Mouse (Mus musculus): ENCODE data around the gene Nanog. TPM values are rescaled to one million over a fixed set of nuclear protein-coding genes. Genes with fewer than 3 reads are reported as not detected.

Nanog gene
- polyA plus RNA-seq, 1 experiment from 2014 or later: 0.22 TPM

DNA sequence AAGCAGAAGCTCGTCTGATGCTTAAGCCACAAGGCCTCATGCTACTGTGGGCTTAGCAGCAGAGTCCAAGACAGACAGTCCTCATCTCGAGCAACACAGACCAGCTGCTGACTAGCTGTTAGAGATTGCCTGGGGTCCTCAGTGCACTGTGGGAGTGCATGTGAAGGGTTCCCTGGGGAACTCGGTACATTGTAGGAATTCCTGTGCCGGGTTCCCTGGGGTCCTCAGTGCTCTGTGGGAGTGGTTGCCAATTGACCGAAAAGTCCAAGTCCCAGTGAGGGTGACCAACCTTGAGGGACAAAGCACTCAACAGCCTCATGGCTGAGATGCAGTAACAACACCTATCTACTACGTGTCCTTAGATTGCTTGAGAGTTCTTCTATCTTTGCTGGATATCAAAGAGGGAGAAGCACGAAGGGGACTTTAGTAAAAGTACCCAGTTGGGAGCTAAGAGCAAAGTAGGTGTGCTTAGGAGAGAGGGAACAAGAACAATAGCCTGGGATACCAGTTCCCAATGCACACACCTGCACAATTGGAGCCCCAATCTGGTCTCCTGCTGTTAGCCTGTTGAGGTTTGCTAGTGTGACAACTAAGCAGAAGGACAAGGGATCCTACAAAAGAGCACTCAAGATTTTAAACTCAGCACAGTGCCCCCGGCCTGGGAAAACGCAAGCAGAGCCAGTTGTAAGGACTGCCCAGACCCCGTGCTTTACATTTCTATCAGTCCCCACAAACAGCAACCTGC, 37.4 kb downstream of the Nanog start:
- WGBS: 26% methylated on average over 10 of the region's 10 CpGs
- ATAC-seq (ENCODE audit: low FRiP score): no peak
- Histone ChIP-seq H3K4me2 (no peak overlapping the region), H3K9me3 (no peaks in the 10 kb centered on the region), H3K4me1 (peaks cover 17% of the 10 kb centered on the region), H3K27me3 (peaks cover 37% of the 10 kb centered on the region), H3K9ac (no peak overlapping the region), H3K27ac (no peak overlapping the region), H3K36me3 (replicated peaks) (no peaks in the 10 kb centered on the region), H3K4me3 (replicated peaks) (no peak overlapping the region)

DNA sequence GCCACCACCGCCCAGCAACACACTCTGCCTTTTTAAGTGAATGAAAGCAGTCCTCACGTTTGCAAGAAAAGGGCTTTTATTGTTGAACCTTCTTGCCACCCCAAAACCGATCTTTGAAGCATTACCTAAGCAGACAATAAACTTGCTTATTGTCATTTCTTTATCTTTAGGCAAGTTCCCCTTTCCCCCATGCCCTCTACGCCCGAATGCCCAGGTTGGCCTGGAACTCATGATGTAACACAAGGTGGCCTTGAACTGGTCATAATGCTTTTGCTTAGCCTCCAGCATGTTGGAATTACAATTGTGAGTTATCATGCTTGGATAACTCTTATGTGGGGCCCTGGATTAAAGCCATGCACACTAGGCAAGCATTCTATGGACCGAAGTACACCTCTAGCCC, 43.3 kb downstream of the Nanog start:
- H3K36me3 ChIP-seq (replicated peaks): no peaks in the 10 kb centered on the region
- no peaks in the 10 kb centered on the region for H3K27me3 ChIP-seq
- H3K4me2 ChIP-seq: no peak overlapping the region
- no peaks in the 10 kb centered on the region for H3K4me1 ChIP-seq
- ATAC-seq (ENCODE audit: low FRiP score): no peak
- H3K9ac ChIP-seq: no peak overlapping the region
- H3K9me3 ChIP-seq: no peaks in the 10 kb centered on the region
- no peak overlapping the region for H3K4me3 ChIP-seq (replicated peaks)
- no peak overlapping the region for H3K27ac ChIP-seq
- 81% methylated on average over 6 of the region's 6 CpGs for WGBS

DNA sequence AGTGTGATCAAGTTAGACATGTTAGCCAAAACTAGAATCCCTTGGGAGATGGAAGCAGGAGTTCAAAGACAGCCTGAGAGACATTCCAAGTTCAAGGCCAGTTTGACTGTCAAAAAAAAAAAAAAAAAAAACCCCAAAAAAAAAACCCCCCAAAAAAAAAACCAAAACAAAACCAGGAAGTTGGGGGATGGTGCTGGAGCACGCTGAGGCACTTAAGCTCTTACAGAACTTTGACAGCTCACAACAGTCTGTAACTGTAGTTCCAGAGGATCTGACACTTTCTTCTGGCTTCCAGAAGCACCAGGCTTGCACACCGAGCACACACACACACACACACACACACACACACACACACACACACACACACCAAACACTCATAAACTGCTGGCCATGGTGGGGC, 48.6 kb downstream of the Nanog start:
- 63% methylated on average over 2 of the region's 2 CpGs for WGBS
- ATAC-seq (ENCODE audit: low FRiP score): no peak
- H3K4me1 ChIP-seq: no peaks in the 10 kb centered on the region
- H3K27ac ChIP-seq: no peak overlapping the region
- H3K36me3 ChIP-seq (replicated peaks): no peaks in the 10 kb centered on the region
- no peak overlapping the region for H3K4me3 ChIP-seq (replicated peaks)
- no peaks in the 10 kb centered on the region for H3K27me3 ChIP-seq
- no peak overlapping the region for H3K4me2 ChIP-seq
- no peak overlapping the region for H3K9ac ChIP-seq
- no peaks in the 10 kb centered on the region for H3K9me3 ChIP-seq

DNA sequence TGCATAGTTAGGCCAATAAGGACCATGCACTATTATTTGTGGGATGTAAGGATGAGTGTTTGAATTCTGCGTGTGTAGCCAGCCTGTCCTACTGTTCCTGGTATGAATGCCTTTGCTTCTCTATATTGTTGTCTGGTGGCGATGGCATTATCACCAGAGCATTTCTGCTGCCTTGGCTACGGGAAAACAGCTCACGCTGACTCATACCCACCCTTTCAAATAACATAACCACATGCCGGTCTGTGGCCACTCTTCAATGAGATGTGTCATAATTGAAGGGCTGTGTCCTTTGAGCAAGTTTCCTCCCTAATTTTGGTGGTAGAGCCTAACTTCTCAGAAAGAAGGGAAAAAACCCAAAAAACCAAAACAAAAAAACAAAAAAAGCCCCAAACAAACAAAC, 51.4 kb downstream of the Nanog start:
- no peak overlapping the region for H3K4me2 ChIP-seq
- H3K27ac ChIP-seq: no peak overlapping the region
- H3K4me1 ChIP-seq: no peaks in the 10 kb centered on the region
- H3K9ac ChIP-seq: no peak overlapping the region
- H3K9me3 ChIP-seq: no peaks in the 10 kb centered on the region
- WGBS: 71% methylated on average over 5 of the region's 5 CpGs
- no peaks in the 10 kb centered on the region for H3K36me3 ChIP-seq (replicated peaks)
- H3K27me3 ChIP-seq: peaks cover 14% of the 10 kb centered on the region; the same call in 1 of the 2 replicates
- H3K4me3 ChIP-seq (replicated peaks): no peak overlapping the region
- ATAC-seq (ENCODE audit: low FRiP score): no peak

DNA sequence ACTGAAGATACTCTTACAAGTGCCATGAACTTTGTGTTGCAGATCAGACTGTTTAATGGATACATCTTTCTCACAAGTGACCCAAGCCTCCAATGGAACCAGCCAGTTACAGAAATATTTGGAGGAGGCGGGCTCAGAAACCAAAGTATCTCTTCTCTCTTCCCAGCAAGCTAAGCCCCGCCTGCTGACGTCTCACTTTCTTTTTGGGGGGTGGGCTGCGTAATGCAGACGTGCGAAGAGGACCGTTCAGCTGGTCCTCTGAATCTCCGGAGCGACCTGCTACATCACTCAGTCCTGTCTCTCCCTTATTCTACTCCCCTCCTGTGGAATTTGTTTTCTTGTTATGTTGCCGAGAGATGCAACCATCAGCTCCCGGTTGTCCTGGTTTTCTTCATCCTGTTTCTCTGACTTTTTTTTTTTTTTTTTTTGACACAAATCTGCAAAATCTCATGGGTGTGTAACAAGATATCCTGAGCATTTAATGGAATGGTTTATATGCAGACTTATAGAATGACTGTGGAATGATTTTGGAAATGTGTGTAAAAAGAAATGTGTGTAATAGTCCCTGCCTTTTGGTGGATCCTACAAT, 53.8 kb downstream of the Nanog start:
- 1% methylated on average over 11 of the region's 11 CpGs for WGBS
- Histone ChIP-seq H3K27me3 (peaks cover 15% of the 10 kb centered on the region; the same call in 1 of the 2 replicates), H3K9me3 (no peaks in the 10 kb centered on the region), H3K4me2 (peak overlapping the region; percentile 51), H3K36me3 (replicated peaks) (no peaks in the 10 kb centered on the region), H3K4me3 (replicated peaks) (peak overlapping the region; percentile 36), H3K4me1 (peaks cover 20% of the 10 kb centered on the region), H3K9ac (0 out of 2 replicates have a peak overlapping the region, but pooled peaks have one; percentile 40), H3K27ac (no peak overlapping the region)
- peak; percentile 66 for ATAC-seq (ENCODE audit: low FRiP score)

DNA sequence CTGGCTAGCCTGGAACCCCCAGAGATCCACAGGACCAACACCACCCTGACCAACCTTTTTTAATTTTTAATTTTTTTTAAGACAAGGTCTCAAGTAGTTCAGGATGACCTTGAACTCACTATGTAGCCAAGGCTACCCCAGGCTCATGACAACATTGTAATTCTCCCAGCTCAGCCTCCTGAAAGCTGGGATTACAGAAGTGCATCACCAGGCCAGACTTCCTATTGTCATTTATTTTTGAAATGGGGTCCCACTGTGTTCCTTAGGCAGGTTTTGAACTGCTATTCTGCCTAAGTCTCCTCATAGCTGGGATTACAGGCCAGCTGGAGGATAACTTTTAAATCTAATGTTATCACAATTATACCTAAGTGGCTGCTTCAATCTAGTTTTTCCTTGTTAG, 54.6 kb downstream of the Nanog start:
- Histone ChIP-seq H3K9ac (no peak overlapping the region), H3K27ac (no peak overlapping the region), H3K4me3 (replicated peaks) (no peak overlapping the region), H3K9me3 (no peaks in the 10 kb centered on the region), H3K4me1 (peaks cover 21% of the 10 kb centered on the region), H3K27me3 (peaks cover 15% of the 10 kb centered on the region; the same call in 1 of the 2 replicates), H3K36me3 (replicated peaks) (no peaks in the 10 kb centered on the region), H3K4me2 (no peak overlapping the region)
- no peak for ATAC-seq (ENCODE audit: low FRiP score)

DNA sequence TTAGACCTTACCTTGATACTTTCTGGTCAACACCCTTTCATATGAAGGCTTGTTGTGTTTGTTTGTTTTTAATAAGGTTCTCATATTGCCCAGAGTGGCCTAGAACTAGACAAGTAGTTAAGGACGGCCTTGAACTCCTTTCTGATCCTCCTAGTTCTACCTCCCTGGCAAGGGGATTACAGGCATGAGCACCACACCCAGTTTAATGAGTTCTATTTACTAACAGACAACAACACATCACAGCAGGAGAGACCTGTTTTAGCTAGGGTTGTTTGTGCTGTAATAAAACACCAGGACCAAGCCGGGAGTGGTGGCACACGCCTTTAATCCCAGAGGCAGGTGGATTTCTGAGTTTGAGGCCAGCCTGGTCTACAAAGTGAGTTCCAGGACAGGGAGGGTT, 55.2 kb downstream of the Nanog start:
- Histone ChIP-seq H3K9ac (no peak overlapping the region), H3K4me2 (no peak overlapping the region), H3K9me3 (no peaks in the 10 kb centered on the region), H3K4me1 (peaks cover 21% of the 10 kb centered on the region), H3K36me3 (replicated peaks) (no peaks in the 10 kb centered on the region), H3K4me3 (replicated peaks) (no peak overlapping the region), H3K27ac (no peak overlapping the region), H3K27me3 (peaks cover 15% of the 10 kb centered on the region; the same call in 1 of the 2 replicates)
- WGBS: 75% methylated on average over 3 of the region's 3 CpGs
- ATAC-seq (ENCODE audit: low FRiP score): no peak

DNA sequence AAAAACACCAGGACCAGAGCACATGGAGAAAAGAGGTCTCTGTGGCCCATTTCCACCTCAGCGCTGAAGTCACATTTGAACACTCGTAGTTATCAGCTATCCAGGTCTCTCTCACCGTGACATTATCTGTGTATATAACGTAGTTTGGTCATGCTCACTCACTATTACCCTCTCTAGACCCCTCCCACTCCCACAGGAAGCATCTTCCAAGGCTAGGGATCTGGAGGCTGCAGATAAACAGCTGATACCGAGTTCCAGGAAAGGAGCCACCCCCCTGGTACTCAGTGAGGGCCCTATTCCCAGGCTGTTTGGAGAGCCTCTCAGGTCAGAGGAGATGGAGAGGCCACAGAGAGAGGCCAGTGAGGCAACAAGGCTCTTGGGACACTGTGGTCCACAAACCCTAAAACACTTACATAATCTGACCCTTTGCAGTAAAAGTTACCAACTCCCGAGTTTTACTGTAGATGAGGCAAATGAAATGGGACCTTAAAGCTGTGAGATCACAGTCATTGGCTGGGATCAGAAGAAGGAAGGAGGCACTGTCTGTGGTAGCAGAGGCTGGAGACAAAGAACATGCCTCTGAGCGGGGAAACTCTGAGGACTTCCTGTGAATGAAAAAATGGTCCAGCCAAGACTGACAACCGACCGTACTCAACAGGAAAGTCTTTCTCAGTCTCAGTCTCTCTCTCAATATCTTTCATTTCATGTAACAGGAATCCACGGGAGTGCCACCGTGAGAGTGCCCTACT, 55.8 kb downstream of the Nanog start:
- no peak overlapping the region for H3K27ac ChIP-seq

DNA sequence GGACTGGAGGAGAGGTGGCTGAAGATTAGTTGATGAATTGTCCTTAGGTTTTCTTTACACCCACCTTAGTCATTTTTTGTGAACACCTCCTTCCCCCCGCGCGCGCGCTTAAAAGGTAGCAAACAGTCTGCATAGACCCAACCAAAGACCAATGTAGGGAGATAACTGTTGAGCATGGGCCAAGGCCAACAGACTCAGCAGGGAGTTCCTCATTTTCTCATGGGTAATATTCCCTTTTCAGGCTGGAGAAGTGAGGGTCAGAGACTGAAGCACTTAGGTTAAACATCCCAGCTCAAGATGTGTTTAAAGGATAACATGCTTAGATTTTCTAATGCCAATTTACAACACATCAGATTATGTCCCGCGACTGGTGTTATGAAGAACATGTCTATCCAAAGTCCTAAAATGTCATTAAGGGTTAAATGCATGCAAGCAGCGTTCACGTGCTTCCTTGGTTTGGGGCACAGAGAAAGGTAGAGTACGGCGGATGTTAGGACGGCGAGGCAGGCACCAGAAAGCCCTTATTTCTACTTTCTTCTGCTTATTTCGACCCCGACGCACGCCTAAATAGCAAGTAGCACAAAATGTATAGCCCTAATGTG, 56.7 kb downstream of the Nanog start:
- 0 out of 2 replicates have a peak, but pooled peaks have one; percentile 3 for ATAC-seq (ENCODE audit: low FRiP score)
- Histone ChIP-seq H3K27me3 (peaks cover 15% of the 10 kb centered on the region; the same call in 1 of the 2 replicates), H3K27ac (peak overlapping the region; percentile 84), H3K4me3 (replicated peaks) (peak overlapping the region; percentile 52), H3K4me1 (peaks cover 21% of the 10 kb centered on the region), H3K36me3 (replicated peaks) (no peaks in the 10 kb centered on the region), H3K9me3 (no peaks in the 10 kb centered on the region), H3K9ac (peak overlapping the region; percentile 59), H3K4me2 (peak overlapping the region; percentile 88)
- WGBS: 33% methylated on average over 17 of the region's 17 CpGs

More for the DNA sequence above, 55.8 kb downstream of the Nanog start:
- no peak overlapping the region for H3K4me2 ChIP-seq
- H3K27me3 ChIP-seq: peaks cover 15% of the 10 kb centered on the region; the same call in 1 of the 2 replicates
- no peak for ATAC-seq (ENCODE audit: low FRiP score)
- peaks cover 21% of the 10 kb centered on the region for H3K4me1 ChIP-seq
- WGBS: 77% methylated on average over 11 of the region's 11 CpGs
- no peaks in the 10 kb centered on the region for H3K36me3 ChIP-seq (replicated peaks)
- H3K9ac ChIP-seq: no peak overlapping the region
- H3K9me3 ChIP-seq: no peaks in the 10 kb centered on the region
- no peak overlapping the region for H3K4me3 ChIP-seq (replicated peaks)

Other genes with a start within 250 kb of the Nanog start
- gene Rimklb, start 208.7 kb upstream of the Nanog start, polyA plus RNA-seq (2016; fragmentation: Nextera tagmentation; extraction: Ambion mirVana): 81.6 and 84.6 TPM in 2 replicates
- gene Mfap5, start 201.6 kb upstream of the Nanog start, polyA plus RNA-seq (2016; fragmentation: Nextera tagmentation; extraction: Ambion mirVana): 0.51 and 0.75 TPM in 2 replicates
- gene Aicda, start 153.7 kb upstream of the Nanog start, polyA plus RNA-seq (2016; fragmentation: Nextera tagmentation; extraction: Ambion mirVana): not detected in 2 replicates
- 1.6 and 1.9 TPM in 2 replicates for gene Apobec1, start 105.0 kb upstream of the Nanog start, polyA plus RNA-seq (2016; fragmentation: Nextera tagmentation; extraction: Ambion mirVana)
- gene Gdf3, start 97.4 kb upstream of the Nanog start, polyA plus RNA-seq (2016; fragmentation: Nextera tagmentation; extraction: Ambion mirVana): 0.12 TPM in 1 of 2 replicates, not detected in the other
- not detected in 2 replicates for gene Dppa3, start 81.1 kb upstream of the Nanog start, polyA plus RNA-seq (2016; fragmentation: Nextera tagmentation; extraction: Ambion mirVana)
- gene Slc2a3, start 94.2 kb downstream of the Nanog start, polyA plus RNA-seq (2016; fragmentation: Nextera tagmentation; extraction: Ambion mirVana): 17.7 and 24.2 TPM in 2 replicates
- 5.7 and 5.8 TPM in 2 replicates for gene Foxj2, start 112.4 kb downstream of the Nanog start, polyA plus RNA-seq (2016; fragmentation: Nextera tagmentation; extraction: Ambion mirVana)
- gene C3ar1, start 148.7 kb downstream of the Nanog start, polyA plus RNA-seq (2016; fragmentation: Nextera tagmentation; extraction: Ambion mirVana): 1.2 TPM in 2 replicates
- gene Necap1, start 167.0 kb downstream of the Nanog start, polyA plus RNA-seq (2016; fragmentation: Nextera tagmentation; extraction: Ambion mirVana): 67.0 and 73.4 TPM in 2 replicates
- gene Clec4a1, start 214.4 kb downstream of the Nanog start, polyA plus RNA-seq (2016; fragmentation: Nextera tagmentation; extraction: Ambion mirVana): 0.67 and 0.87 TPM in 2 replicates
- 0.38 and 0.59 TPM in 2 replicates for gene Clec4a3, start 245.0 kb downstream of the Nanog start, polyA plus RNA-seq (2016; fragmentation: Nextera tagmentation; extraction: Ambion mirVana)

Data from forebrain, embryonic 12.5 days (tissue).